Mouse (Mus musculus) layer of hippocampus, adult 9-10 months (tissue): ENCODE measurements around the gene Lsm10.

ENCODE experiments used
- DNase-seq: peaks from one replicate; pipeline ENCODE4 v3.0.0; 2022; ENCODE audit warnings: low spot score

Gene Lsm10

GRCm38 (mm10) chr4:126096464-126097111 lies at the start of gene Lsm10:
Lsm10 (plus strand) TSS chr4:126096623.
- peak; percentile 95 for DNase-seq

DNA sequence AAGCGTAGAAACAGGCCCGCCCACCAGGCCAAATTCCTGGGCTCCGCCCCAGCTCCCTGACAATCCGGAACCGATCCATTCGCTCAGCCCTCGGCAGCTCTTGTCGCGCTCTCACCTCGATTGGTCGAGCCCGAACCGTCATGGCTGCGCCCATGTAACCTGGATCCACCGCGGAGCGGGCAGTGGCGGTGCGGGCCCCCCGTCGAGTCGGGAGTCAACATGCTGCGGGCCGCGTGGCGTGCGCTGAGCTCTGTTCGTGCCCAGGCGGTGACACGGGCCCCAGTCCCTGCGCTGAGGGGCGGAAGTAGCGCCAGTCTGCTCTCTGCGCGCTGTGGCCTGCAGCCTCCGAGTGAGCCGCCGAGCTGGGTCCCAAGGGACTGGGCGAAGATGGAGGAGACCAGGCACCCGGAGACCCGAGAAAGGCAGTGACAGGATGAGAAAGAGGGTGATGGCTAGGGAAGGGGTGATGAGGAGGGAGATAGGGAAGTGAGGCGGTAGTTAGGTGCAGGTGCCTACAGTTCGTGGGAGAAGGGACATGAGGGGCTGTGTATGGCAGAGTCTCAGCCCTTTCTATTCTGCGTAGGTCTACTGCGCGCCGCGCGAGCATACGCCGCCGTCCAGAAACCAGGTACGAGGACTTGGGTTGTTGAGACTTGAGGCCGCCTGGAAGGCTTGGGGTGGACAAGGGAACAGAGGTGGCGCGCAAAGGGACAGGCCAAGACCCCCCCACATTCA lies 49.4 kb upstream of the Lsm10 start, which contains the start of gene Mrps15:
Gene Mrps15 (plus strand): TSS at position 75 of the 735 bp plus-strand sequence.
- no peak for DNase-seq

- DNase-seq: peak; percentile 70
Observed at GRCm38 (mm10) chr4:126051617-126052016, 44.8 kb upstream of the Lsm10 start.

DNA sequence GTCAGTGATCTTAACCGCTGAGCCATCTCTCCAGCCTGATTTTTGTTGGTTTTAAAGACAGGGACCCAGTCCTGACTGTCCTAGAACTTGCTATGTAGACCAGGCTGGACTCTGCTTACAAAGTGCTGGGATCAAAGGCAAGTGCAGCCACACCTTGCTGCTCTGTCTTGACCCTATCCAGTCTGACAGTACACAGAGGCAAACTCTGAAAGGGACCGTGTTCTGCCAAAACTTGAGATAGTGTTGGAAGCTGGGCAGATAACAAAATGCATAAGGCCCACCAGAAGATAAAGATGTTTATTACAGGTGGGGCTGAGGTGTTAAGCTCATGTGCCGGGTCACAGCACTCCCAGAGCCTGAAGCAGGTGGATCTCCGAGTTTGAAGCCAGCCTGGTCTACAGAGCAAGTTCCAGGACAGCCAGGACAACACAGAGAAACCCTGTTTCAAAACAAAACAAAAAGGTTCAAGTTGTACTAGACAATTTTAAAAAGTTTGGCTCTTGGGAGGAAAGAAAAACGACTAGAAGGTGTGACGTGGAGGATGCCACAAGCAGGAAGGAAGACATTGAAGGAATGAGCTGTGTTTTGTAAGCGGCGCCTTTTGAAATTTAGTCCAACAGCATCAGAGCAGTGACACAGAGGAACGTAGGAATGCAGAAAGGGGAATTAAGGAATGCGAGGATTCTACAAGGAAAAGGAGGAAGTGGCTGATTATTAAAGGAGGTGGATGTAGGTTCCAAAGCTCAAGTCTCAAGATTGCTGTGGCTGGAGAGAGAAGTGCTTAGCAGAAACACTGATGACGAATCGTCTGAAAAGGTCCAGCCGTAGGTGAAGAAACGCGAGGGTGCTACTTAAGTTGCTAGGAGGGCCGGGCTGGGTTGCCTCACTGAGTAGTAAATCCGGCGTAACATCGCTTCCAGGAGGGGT lies 39.0 kb upstream of the Lsm10 start:
- no peak for DNase-seq

GRCm38 (mm10) chr4:126058134-126058996 lies 38.1 kb upstream of the Lsm10 start, which contains the start of gene Oscp1:
Oscp1 (plus strand) TSS chr4:126058565.
- DNase-seq: peak; percentile 87

DNA sequence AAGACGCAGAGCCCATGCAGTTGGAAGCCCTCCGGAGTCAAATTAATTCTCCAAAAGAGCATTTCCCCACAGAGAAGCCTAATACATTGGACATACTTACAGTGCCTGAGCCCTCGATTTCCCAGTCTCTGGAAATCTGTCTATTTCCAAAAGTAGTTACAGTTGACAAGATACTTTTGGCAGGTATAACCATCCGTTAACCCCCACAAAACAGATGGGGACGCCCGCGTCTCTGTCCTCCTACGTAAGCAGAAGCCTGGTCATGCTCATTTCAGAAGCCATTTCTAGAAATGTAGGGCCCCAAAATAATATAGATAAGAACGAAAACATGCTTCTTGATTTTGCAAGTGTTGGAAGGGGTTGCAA lies 37.4 kb upstream of the Lsm10 start:
- no peak for DNase-seq

DNA sequence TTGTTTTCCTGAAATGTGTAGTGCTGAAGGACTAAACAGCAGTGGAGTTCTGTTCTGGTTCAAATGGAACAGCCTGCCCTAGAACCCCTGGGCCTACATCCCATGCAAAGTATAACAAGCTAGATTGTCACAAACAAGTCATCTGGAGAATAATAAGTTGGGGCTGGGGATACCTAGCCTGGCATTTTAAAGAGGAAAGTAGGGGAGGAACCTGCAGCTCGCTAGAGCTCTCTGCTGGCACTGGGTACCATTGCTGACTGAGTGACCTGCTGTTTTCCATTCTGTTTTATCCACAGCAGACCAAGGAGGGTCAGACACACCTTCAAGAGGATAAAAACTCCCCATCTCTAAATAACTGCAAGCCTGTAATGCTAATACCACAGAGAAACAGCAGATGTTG lies 33.6 kb upstream of the Lsm10 start:
- DNase-seq: no peak

- peak; percentile 60 for DNase-seq
Observed at GRCm38 (mm10) chr4:126065241-126065640, 31.2 kb upstream of the Lsm10 start.

- DNase-seq: no peak
Observed at GRCm38 (mm10) chr4:126067401-126068077, 28.9 kb upstream of the Lsm10 start.

- no peak for DNase-seq
Observed at GRCm38 (mm10) chr4:126068842-126069241, 27.6 kb upstream of the Lsm10 start.

- DNase-seq: no peak
Observed at GRCm38 (mm10) chr4:126077833-126078232, 18.6 kb upstream of the Lsm10 start.

GRCm38 (mm10) chr4:126079266-126079665 lies 17.2 kb upstream of the Lsm10 start:
- no peak for DNase-seq

- DNase-seq: no peak
Observed at GRCm38 (mm10) chr4:126081601-126082000, 14.8 kb upstream of the Lsm10 start.

GRCm38 (mm10) chr4:126083021-126083420 lies 13.4 kb upstream of the Lsm10 start:
- no peak for DNase-seq

DNA sequence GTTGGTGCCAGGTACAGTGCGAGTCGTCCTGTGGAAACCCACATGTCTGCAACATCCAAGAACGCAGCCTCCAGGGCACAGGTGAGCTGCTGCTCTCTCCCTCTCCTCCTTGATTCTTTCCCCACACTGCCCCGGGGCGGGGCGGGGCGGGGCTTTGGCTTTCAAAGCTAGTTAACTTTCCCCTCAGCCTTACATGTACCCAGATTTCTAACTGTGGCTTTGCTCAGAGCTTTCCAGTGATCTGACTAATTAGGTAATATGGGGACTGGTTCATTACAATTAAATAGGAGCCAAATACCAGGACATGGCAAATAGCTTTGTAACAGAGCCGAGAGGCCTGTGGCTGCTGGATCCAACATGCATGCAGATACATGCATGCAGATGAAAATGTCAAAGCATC lies 12.0 kb upstream of the Lsm10 start:
- no peak for DNase-seq

- DNase-seq: no peak
Observed at GRCm38 (mm10) chr4:126085996-126086576, 10.3 kb upstream of the Lsm10 start.

DNA sequence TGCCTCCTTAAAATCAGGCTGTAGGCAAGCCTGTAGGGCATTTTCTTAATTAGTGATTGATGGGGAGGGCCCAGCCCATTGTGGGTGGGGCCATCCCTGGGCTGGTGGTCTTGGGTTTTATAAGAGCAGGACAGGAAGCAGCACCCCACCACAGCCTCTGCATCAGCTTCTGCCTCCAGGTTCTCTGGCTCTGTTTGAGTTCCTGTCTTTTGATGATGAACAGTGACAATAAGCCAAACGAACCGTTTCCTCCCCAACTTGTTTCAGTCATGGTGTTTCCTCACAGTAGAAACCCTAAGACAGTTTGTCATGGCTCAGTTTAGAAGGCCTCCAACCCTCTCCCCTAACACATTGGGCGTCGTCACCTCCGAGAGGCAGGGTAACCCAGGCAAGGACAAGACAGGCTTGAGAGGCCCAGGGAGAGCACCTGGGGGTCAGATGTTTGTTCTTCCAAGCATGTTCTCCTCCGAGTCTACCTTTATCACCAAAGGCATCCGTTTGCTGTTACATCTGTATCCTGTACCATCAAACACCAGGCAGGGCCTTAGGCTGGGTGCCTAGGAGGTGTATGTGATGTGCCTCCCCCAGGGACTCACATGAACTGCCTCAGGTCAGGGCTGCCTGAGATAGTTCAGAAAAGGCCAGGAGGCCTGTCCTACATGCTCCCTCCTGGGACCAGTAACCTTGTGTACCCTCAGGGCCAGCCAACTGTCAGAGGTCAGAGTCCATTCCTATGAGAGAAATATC lies 6.1 kb upstream of the Lsm10 start:
- DNase-seq: no peak

DNA sequence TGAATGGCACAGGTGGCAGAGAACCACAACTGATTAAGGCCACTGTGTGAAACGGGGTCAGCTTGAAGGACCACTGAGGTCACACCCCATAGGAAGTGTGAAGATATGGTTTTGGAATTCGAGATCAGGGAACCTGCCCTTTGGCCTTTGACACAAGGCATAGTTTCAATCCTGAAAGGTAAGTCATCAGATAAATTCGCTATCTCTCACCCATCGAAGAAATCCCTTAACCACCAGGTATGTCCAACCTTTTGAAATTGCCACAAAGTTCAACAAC lies 5.6 kb upstream of the Lsm10 start:
- no peak for DNase-seq

GRCm38 (mm10) chr4:126091873-126092272 lies 4.5 kb upstream of the Lsm10 start:
- DNase-seq: no peak
